Mouse (Mus musculus) thymus, adult 2 months (tissue): ENCODE measurements around the gene Lsm11. TPM values are rescaled to one million over a fixed set of nuclear protein-coding genes. Genes with fewer than 3 reads are reported as not detected.

Experiments used
- DNase-seq: peaks from one replicate; pipeline ENCODE4 v3.0.0; 2021
- H3K27ac ChIP-seq: fragments of 200-500 bp; 2 replicates; pipeline ENCODE4 v1.5.1; 2012; ENCODE audit warnings: low read length, control low read depth; ENCODE audit not compliant: control insufficient read depth, insufficient read depth
- H3K27me3 ChIP-seq: fragments of 200-500 bp; 2 replicates; pipeline ENCODE4 v1.6.1; 2012; ENCODE audit warnings: mild to moderate bottlenecking, low read length, moderate library complexity, mixed read lengths; ENCODE audit not compliant: control insufficient read depth, insufficient read depth
- H3K36me3 ChIP-seq: fragments of 200-500 bp; 2 replicates; pipeline ENCODE4 v1.6.1; 2012; ENCODE audit warnings: mild to moderate bottlenecking, low read length, moderate library complexity; ENCODE audit not compliant: control insufficient read depth, insufficient read depth
- H3K4me1 ChIP-seq: fragments of 200-500 bp; replicated peaks from 2 replicates; pipeline ENCODE4 v1.6.1; 2012; ENCODE audit warnings: low read length; ENCODE audit not compliant: control insufficient read depth, insufficient read depth
- H3K4me3 ChIP-seq: fragments of 200-500 bp; 2 replicates; pipeline ENCODE4 v1.5.1; 2012; ENCODE audit warnings: mild to moderate bottlenecking, low read length, control low read depth, moderate library complexity; ENCODE audit not compliant: control insufficient read depth, insufficient read depth
- CTCF ChIP-seq: fragments of 200-500 bp; IDR thresholded peaks from 2 replicates; pipeline ENCODE4 v1.5.1; 2012; ENCODE audit warnings: mild to moderate bottlenecking, control low read depth, low read length, moderate library complexity, borderline replicate concordance; ENCODE audit not compliant: control insufficient read depth, poor library complexity, insufficient read depth; ENCODE audit errors: extremely low read depth
- POLR2A ChIP-seq: fragments of 200-500 bp; IDR thresholded peaks from 2 replicates; pipeline ENCODE4 v1.6.1; 2012; ENCODE audit warnings: mild to moderate bottlenecking, low read length, control low read depth, moderate library complexity; ENCODE audit not compliant: control insufficient read depth, poor library complexity, insufficient read depth; ENCODE audit errors: extremely low read depth
- WGBS: fragments of 180-500 bp; shearing (Covaris S2); methylation state at CpG from one replicate; pipeline ENCODE4 v1.1.7; 2018; 5-methylcytosine and 5-hydroxymethylcytosine counted together
- polyA plus RNA-seq: library from polyadenylated mRNA; depleted of rRNA; stranded (reverse); fragments of >200 nt; gene quantifications from 2 replicates; pipeline ENCODE4 v1.2.3, GENCODE M21; 2012

Lsm11 gene
- polyA plus RNA-seq, 1 experiment = 11.4 TPM

DNA sequence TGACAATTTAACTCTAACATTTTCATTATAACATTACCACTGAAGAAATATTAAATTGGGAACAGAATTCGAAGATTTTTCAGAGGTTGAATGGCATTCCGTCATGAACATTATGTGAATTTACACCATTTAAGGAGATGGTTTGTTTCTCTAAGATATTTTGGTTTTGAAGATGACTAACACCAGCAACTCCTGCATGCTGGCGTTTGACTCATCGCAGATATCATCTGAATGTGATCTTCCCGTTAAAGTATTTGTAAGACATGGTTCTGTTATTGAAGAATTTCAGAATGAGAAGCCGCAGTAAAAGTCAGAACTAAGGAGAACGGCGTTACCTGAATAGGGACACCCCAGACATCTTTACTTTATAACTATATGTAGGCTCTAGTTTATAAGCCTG, 29.7 kb upstream of the Lsm11 start:
- WGBS = 94% methylated on average over 8 of the region's 8 CpGs

DNA sequence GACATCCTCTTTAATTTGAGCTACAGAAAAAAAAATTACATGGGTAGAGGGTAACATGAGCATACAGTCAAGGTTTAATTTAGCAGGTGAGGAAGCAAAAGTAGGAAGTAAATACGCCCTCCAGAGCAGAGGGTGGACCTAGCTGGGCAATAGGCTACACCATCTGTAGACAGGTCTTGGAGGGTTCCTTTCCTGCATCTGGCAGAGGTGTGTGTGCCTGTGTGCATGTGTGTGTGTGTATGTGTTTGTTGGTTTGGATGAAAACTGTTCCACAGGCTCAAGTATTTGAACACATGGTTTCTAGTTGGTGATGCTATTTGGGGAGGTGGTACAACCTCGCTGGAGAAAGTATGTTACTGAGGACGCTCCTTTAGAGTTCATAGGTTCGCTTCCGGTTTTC, 28.9 kb upstream of the Lsm11 start:
- Histone ChIP-seq H3K27ac (no peak overlapping the region), H3K4me3 (no peak overlapping the region), H3K4me1 (no peaks in the 10 kb centered on the region), H3K36me3 (no peaks in the 10 kb centered on the region), H3K27me3 (no peaks in the 10 kb centered on the region)
- TF ChIP-seq CTCF (no peak), POLR2A (no peak)
- 76% methylated on average over 5 of the region's 5 CpGs for WGBS
- DNase-seq = no peak

More for the DNA sequence above, 29.7 kb upstream of the Lsm11 start:
- TF ChIP-seq POLR2A (no peak), CTCF (no peak)
- Histone ChIP-seq H3K27me3 (no peaks in the 10 kb centered on the region), H3K27ac (no peak overlapping the region), H3K36me3 (no peaks in the 10 kb centered on the region), H3K4me3 (no peak overlapping the region), H3K4me1 (no peaks in the 10 kb centered on the region)
- DNase-seq = no peak

DNA sequence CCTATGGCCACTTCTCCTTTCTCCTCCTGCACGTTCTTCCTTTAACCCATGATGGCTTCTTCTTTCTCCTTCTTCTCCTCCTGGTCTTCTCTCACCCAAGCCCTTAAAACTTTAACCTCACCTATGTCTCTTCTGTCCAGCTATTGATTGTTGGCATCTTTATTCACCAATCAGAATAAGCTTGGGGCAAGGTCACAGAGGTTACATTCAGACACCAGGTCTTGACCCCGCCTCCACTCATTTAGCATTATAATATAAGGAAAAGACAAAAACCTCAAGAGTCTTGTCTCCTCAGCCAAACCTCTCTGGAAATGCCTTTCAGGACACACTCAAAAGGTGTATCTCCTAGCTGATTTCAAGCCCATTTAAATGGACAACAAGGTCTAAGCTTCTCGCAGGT, 23.7 kb upstream of the Lsm11 start:
- no peaks in the 10 kb centered on the region for H3K27me3 ChIP-seq
- no peak overlapping the region for H3K4me3 ChIP-seq
- H3K27ac ChIP-seq = no peak overlapping the region
- DNase-seq = no peak
- H3K4me1 ChIP-seq = no peaks in the 10 kb centered on the region
- WGBS = 82% methylated on average over 3 of the region's 3 CpGs
- H3K36me3 ChIP-seq = no peaks in the 10 kb centered on the region
- TF ChIP-seq CTCF (no peak), POLR2A (no peak)

GRCm38 (mm10) chr11:45966896-45967295, 22.2 kb upstream of the Lsm11 start:
- TF ChIP-seq CTCF (no peak), POLR2A (no peak)
- no peaks in the 10 kb centered on the region for H3K36me3 ChIP-seq
- H3K4me1 ChIP-seq = no peaks in the 10 kb centered on the region
- H3K27me3 ChIP-seq = no peaks in the 10 kb centered on the region
- H3K27ac ChIP-seq = no peak overlapping the region
- WGBS = 78% methylated on average over 4 of the region's 4 CpGs
- H3K4me3 ChIP-seq = no peak overlapping the region
- no peak for DNase-seq

DNA sequence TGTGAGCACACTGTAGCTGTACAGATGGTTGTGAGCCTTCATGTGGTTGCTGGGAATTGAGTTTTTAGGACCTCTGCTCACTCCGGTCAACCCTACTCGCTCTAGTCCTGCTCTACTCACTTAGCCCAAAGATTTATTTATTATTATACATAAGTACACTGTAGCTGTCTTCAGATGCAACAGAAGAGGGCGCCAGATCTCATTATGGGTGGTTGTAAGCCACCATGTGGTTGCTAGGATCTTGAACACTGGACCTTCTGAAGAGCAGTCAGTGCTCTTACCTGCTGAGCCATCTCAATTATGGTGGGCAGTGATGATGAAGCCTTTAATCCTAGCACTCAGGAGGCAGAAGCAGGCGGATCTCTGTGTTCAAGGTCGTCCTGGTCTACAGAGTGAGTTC, 15.3 kb upstream of the Lsm11 start:
- no peak overlapping the region for H3K4me3 ChIP-seq
- TF ChIP-seq CTCF (no peak), POLR2A (no peak)
- no peaks in the 10 kb centered on the region for H3K4me1 ChIP-seq
- peak; percentile 26 for DNase-seq
- no peaks in the 10 kb centered on the region for H3K36me3 ChIP-seq
- no peaks in the 10 kb centered on the region for H3K27me3 ChIP-seq
- 90% methylated on average over 5 of the region's 5 CpGs for WGBS
- H3K27ac ChIP-seq = no peak overlapping the region

- Histone ChIP-seq H3K27ac (no peak overlapping the region), H3K4me3 (no peak overlapping the region), H3K27me3 (no peaks in the 10 kb centered on the region), H3K4me1 (no peaks in the 10 kb centered on the region), H3K36me3 (no peaks in the 10 kb centered on the region)
- 82% methylated on average over 3 of the region's 3 CpGs for WGBS
- no peak for DNase-seq
- TF ChIP-seq CTCF (no peak), POLR2A (no peak)
Observed at GRCm38 (mm10) chr11:45959598-45959997, 14.9 kb upstream of the Lsm11 start.

DNA sequence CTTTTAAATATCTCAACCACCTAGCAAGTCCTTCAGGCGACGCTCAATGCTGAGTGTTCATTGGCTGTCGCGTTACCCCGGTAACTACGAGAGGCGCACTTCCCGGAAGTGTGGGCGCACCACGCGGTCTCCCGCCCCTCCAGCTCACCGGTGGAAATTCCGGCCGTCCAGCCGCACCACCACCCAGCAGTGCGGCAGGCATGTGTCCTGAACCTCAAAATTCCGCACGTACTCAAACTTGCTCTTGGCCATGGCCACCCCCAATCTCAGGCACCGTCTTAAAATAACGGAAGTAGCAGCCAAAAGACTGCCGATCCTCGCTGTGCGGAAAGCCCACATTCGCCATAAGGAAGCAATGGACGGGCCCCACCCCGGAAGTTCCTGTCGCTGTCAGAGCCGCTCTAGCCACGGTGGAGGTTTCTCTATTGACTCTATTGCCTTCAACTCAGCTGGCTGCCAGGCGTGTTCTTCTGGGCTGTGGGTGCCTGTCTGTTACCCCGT, 10.4 kb upstream of the Lsm11 start, which contains the start of gene Thg1l:
Thg1l (minus strand) TSS at position 368 of the 501 bp plus-strand sequence.
- no peaks in the 10 kb centered on the region for H3K4me1 ChIP-seq
- TF ChIP-seq POLR2A (no peak), CTCF (peak; percentile 40; the same call in 1 of the 2 replicates)
- peak within 1 kb of the TSS; percentile 89 for H3K4me3 ChIP-seq
- WGBS = under 1% methylated on average over 32 of the region's 32 CpGs
- no peaks in the 10 kb centered on the region for H3K27me3 ChIP-seq
- peak; percentile 90 for DNase-seq
- no peak within 1 kb of the TSS; the same call in 1 of the 2 replicates for H3K27ac ChIP-seq
- no peaks in the 10 kb centered on the region for H3K36me3 ChIP-seq
